Mouse (Mus musculus) testis, postnatal 10 days (tissue): ENCODE measurements around the gene Glt28d2.
"Not testable (repeated sequence)": the region's sequence is repeated elsewhere in the genome, so short reads cannot be mapped to it uniquely, and the experiment has no call there.

ENCODE experiments used
- DNase-seq: peaks from one replicate; pipeline ENCODE4 v3.0.0; 2021; ENCODE audit warnings: low spot score

Gene Glt28d2

DNA sequence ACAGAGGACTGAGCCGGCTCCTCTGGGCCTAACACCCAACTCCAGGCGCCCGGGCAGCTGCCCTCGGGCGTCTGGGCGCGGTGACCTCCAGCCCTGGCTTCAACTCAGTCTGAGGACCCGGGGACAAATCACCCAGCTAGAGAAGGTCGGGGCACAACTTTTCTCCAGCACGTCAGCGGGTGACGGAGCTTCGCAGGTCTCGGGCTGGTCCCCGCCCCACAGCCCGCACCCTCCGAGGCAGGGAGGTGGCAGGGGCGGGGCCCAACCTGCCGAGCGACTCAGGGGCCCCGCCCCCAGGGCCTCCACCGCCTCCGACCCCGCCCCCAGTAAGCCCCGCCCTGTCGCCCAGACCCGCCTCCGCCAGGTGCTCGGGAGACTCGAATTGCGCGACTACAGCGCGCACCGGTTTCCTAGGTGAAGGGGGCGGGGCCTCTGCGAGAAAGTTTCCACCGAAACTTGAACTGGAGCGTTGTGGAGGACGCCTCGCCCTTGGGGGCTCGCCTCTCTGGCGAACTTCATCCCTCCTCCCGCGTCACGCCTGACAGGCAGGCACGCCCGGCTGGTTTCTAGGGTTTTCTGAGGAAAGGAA lies at the start of gene Glt28d2, which contains the start of gene Gm37240:
Glt28d2 (minus strand) TSS at position 278 of the 589 bp plus-strand sequence.
Gm37240 (minus strand) TSS at position 280 of the 589 bp plus-strand sequence.
- DNase-seq = peak; percentile 88

DNA sequence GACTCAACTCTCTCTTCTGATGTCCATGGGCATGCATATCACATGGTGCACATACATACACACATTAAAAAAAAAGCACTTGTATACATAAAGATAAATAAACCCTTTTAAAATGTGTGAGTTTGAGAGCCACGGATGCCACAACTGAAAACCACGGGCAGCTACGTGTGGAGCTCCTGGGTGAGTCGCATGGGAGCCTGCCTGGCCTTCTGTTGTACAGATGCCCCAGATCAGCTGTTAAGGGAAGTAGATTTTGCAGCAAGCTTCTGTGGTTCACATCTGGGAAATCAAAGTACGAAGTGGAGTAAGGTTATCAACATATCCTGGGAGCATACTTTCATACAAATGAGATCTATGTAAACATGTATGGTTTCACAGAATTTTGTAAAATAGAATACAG lies 46.3 kb upstream of the Glt28d2 start:
- no peak for DNase-seq

DNA sequence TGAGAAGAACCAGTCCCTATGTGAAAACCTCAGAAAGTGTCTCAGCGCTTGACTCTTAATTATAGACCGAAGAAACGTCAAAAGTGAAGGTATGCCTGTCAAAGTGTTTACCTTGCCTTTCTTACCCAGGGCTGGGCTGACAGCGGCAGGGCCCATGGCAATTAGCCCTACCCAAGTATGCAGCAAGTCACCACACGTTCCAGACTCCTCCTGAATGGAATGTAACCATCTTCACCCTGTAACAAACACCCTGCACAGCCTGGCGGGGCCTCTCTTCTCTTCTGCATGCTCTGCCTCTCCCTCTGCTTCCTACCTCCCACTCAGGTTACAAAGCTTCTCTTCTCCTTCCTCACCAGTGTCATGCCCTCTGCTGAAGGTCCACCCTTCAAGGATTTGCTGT lies 44.5 kb upstream of the Glt28d2 start:
- DNase-seq = no peak

DNA sequence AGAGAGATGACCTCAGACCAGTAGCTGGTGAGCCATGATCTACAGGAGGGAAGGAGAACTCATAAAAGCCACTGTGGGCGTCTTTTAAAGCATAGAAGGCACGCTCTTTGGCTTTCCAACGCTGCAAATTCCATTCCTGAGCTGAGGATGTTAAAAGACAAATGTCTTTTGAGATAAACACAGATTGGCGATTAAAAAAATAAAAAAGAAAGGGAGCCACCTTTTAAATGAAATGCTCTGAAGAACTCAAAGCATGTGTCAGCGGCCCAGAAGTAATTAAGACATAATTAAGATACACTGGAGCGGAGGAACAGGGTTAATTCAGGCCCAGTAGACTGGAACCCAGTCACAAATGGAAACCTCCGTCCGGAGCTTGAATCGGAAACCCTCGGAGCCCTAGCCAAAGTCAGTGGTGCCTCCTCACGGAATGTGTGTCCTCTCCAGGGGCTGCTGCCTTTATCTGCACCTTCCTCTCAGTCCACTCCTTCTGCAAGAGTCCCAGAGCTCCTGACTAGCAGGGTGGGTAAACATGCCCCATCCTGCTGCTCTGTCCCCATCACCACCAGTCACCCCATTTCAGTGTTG lies 43.4 kb upstream of the Glt28d2 start:
- no peak for DNase-seq

DNA sequence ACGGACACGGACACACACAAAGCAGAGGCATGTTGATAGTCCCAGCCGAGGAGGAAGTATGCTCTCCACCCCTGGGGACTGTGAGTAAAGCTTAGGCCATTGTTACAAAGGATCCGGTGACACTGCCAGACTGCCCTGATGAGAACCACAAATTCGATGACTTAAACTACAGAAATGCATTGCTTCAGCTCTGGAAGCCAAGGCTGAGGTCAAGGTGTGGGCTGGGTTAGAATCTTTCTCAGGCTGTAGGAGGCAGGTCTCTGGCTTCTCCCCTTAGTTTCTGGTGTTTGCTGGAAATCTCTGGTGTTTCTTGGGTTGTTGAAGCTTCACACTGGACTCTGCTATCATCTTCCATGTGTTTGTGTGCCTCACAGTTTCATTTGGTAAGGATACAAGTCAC lies 42.4 kb upstream of the Glt28d2 start:
- DNase-seq = no peak

DNA sequence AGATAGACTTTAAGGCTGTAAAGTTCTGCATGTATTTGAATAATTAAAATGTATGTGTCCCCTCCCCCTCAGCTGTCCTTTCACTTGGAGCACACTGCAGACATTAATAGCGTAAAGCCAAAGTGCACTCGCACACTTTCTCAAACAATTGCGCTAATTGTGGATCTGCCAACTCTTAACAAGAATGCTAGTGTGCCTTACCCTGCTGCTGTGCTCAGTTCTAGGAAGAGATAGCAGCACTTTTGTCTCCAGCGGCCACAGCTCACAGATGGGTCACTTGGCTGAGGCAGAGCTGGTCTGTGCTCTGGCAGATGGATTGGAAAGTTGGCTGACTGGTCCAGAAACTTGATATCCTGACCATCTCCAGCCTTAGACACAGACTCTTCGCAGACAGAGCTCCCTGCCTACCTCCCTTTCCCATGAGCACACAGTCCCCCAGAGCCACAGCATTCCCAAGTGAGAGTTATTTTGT lies 40.9 kb upstream of the Glt28d2 start:
- DNase-seq = no peak

DNA sequence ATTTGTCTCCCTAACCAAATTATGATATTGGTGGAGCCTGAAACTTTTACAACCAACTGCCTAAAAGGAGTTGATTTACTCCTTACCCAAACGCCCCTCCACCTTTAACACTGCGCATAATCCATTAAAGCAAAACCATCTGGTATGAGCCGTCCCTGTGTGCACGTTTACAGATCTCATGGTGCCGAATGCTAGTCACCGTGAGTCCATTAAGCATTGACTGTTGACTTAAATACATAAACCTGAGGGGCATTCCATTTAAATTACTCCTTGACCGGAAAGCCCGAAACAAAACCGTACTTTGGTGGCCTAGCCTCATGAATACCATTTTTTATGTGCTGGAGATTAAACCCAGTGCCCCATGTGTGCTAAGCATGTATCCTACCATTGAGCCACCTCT lies 40.0 kb upstream of the Glt28d2 start:
- no peak for DNase-seq

DNA sequence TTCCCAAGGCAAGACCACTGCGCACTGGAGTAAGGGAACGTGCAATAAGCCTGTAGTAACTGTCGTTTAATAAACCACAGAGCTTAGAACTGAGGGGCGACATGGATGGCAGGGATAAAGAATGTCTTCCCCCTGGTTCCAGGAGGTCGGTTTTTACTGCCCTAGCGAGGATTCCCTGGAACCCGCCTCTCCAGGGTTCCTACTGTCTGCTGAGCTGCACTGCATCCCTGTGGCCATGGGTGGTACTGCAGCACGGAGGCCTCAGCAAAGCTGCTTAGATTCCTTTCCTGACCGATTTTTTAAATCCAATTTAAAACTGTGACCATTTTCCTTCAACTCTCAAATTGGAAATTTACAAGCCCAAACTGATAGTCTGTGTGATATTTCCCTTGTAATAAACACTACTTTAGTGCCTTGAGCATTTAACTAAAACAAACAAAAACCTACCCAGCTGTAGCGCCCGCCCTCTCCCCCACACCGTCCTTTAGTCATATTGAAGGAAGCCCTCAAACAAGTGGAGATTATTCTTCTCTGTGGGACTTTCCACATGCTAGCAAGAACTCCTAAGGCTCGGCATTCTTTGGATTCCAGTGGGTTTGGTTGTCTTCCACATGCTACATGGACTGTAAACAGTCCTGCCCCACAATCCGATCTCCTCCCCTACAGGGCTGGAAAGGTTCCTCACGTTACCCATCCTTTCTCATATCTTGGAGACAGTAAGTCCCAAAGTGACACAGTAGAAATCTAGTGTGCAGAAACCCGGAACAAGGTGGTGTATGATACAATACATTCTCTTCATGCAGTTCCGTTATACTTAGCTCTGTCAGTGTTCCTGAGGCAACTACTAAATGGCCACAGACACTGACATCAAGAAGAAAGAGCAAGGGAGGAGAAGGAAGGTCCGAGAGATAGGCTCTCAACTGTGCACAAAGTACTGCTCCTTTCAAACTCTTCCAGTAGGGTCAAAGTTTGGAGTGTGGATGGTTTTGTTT lies 36.9 kb upstream of the Glt28d2 start:
- DNase-seq = peak; percentile 92

DNA sequence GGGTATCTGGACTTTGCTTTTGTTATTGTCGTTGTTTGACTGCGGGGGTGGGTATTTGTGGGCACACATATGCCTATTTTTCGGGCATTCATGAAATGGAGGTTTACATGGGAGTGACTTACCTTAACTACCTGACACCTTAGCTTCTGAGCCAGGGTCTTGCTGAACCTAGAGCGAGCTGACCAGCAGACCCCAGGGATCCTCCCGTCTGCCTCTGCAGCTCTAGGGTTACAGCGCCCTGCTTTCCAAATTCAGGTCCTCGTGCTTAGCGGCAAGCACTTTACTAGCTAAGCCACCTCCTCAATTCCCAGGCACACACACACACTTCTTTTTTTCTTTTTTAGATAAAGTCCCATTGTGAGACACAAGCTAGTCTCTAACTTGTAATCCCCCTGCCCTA lies 36.0 kb upstream of the Glt28d2 start:
- no peak for DNase-seq

DNA sequence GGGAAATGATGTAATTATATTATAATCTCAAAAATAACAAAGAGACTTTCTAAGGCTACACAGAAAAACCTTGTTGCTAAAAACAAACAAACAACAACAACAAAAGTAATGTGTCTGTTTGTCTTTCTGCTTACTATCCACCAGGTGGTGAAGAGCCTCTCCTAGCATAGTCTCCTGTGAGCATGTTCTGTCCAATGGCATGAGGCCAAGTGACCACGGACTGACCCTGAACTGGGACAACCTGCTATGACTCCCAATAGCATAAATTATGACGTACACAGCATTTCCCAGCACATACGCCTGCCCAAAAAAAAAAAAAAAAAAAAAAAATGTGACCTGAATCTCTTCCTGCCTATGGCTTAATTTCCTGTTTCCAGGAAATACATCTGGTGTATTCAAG lies 35.0 kb upstream of the Glt28d2 start:
- DNase-seq = peak; percentile 66

DNA sequence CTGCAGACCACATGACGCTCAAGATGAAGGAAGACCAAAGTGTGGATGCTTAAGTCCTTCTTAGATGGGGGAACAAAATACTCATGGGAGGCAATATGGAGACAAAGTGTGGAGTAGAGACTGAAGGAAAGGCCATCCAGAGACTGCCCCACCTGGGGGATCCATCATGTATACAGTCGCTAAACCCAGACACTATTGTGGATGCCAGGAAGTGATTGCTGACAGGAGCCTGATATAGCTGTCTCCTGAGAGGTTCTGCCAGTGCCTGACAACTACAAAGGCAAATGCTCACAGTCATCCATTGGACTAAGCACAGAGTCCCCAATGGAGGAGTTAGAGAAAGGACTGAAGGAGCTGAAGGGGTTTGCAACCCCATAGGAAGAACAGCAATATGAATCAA lies 33.4 kb upstream of the Glt28d2 start:
- not testable (repeated sequence) for DNase-seq

DNA sequence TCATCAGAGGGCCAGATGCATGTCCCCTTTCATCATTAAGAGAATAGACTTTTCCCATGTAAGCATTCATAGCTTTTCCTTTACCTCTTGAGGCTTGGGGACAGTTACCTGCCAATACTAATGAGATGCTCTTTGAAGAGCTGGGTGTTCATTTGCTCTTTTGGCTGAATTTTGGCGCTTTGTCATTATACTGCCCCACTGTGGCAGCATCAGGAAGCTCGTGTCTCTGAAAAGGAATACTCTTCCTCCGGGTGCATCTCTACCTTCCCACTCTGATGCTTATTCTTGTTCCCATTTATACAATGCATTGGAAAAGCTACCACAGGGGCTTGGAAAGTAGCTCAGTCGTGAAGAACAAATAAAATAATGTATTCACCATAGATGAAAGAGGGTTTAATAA lies 30.3 kb upstream of the Glt28d2 start:
- peak; percentile 51 for DNase-seq

DNA sequence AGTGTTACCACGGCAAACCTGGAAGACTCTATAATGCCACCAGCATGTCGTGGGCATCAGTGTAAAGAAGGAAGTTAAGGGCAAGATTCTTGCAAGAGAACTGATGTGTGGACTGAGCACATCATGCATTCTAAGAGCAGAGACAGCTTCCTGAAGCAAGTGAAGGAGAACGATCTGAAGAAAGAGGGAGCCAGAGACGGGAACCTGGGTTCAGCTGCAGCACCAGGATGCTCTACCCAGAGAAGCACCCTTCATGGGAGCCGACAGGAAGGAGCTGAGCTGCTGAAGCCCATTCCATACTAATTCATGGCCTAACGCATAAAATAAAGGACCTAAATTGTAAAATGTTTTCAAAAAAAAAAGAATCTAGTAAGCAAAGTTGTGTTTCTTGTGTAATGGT lies 27.5 kb upstream of the Glt28d2 start:
- no peak for DNase-seq

DNA sequence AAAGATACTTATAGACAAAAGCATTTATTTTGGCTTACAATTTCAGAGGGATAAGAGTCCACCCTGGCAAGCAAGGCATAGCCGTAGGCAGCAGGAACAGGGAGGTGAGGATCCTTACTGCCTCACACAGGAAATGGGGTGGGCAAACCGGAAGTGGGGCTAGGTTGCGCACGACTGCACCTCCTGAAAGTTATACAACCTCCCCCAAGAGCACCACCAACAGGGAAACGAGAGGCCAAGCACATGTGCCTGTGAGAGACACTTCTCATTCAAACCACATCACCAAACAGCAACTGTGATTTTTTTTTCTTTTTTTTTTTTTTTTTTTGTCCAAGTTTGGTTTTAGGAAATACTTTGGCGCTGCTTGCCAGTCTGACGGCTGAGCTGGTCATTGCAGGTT lies 19.8 kb upstream of the Glt28d2 start:
- no peak for DNase-seq

DNA sequence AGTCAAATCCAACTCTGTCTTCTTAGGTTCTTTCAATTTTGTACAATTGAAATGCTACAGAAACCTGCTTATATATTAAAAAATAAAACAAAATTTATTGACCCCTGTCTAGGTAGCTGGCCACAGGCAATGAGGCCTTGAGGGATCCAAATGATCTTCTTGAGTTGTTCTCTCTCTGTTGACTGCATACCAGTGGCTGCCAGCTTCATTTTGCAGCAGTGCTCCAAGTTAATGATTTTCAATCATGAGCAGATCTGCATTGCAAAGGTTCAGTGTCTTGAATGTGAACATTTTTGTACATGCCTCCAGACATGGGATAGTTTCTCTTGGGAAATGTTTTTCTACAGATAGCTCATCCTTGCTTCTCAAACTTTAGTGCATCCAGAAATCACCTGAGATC lies 17.1 kb upstream of the Glt28d2 start:
- no peak for DNase-seq

DNA sequence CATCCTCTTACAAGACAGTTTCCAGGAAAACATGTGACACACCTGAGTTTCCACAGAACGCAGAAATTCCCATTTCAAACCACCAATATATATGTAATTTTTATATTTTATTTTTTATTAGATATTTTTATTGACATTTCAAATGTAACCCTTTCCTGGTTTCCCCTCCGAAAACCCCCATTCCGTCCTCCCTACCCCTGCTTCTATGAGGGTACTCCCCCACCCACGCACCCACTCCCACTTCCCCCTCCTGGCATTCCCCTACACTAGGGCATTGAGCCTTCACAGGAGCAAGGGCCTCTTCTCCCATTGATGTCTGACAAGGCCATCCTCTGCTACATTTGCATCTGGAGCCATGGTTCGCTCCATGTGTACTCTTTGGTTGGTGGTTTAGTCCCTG lies 7.7 kb upstream of the Glt28d2 start:
- DNase-seq = no peak

DNA sequence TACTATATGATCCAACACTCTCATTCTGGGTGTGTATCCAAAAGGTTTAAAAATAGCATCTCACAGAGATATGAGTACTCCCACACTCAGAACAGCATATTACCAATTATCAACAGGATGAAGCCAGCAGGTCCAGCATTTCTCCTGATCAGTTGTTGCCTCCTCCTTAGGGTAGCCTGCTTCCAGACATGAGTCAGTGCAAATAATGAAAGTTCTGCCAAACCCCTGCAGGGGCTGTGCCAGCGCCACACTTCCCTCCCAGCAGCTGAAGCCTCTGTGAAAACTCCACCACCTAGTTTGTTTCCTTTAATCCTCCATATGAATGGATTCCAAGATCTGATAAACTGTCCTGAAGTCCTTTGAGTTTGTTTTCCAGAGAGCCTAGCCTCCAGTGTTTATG lies 4.3 kb upstream of the Glt28d2 start:
- DNase-seq = no peak

DNA sequence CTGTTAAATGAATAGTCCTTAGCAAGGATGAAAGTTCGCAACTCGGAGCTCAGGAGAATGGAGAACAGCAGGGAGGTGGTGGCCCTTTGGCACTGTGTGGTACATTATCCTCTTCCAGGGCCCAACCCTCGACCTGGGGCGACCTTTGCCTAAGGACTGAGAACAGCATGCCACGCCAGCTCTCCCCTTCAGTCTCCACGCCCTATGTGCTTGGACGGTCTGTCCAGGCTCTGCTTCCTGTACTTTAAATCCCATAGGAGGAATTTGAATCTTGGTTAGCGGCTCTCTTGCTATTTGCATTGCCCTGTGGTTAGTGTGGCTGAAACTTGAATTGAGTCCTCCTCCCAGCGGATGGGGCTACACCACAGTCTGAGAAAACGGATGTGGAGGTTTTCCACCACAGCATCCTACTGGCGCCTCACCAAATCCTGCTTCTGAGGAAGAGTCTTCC lies 930 bp upstream of the Glt28d2 start:
- no peak for DNase-seq

DNA sequence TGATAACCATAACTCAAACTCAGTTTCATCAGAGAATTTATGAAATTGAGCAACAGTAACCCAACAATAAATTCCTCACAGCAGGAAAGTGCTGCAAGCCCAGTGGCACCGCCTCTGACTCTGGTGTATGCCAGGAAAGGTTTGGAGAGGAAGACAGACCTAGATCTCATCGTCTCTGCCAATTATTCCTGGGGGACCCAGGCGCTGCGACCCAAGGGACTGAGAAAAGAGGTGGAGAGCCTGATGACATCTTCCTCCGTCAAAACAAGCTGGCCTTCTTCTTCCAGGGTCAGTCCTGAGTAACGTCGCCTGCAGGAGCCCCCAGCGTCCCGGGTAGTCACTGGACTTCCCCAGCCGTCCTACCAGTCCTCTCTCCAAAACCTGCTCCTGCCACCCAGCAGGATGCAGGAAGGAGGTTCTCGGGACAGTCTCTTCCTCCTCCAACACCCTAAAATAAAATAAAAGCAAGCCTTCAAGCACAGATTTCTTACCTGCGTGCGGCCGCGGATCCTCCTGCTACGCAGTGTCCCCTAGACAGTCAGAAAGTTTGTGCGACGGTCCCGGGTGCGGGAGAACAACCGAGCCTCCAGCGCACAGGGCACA lies 579 bp downstream of the Glt28d2 start:
- DNase-seq = peak; percentile 41

DNA sequence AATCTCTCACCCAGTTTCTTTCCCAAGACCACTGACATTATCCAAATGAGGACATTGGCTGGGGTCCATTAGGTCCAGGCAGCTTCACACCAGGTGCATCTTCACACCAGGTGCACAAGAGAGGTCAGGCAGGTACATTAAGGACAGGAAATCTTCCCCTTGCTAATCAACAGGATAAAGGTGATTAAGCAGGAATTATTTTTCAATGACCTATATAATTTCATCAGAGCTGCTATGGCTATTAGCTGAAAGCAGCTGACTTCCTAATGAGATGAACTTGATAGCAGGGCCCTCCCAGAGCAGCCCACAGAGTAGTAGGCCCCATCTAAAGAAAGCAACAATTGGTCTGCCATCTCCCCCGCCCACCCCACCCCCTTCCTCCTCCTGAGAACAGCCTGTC lies 1.4 kb downstream of the Glt28d2 start:
- no peak for DNase-seq

DNA sequence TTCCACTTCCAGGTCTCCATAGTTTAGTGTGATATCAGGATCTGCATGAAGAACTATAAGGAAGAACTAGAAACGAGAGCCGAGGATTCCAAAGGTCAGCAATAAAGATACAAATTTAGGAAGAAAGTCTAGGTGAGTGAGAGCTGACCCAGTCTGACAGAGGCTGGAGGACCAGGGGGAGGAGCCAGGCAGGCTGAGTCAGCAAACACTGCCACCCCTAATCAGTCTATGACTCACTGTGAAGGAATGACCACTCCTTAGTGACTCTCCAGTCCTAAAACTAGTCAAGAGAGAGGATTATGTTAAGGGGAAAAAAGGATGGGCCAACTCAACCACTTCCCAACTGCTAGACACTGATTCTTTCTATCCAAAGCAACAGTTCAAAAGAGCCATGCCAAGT lies 6.6 kb downstream of the Glt28d2 start:
- DNase-seq = no peak

DNA sequence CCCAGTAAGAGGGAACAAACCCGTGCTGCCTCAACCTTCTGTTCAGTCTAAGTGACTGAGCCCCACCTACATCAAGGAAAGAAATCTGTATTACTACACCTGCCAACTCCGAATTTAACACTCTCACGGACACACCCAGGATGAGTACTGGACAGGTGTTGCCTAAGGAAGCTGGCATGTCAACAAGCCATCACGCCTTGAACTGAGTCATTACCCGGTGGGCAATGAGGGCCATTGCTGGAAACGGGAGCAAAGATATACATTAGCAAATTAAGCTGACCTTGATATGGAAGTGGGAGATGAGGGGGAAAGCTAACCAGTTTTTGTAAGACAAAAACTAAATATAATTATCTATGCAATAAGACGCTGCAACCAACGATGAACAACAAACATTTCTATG lies 7.2 kb downstream of the Glt28d2 start:
- DNase-seq = no peak
